In the genomic region with DNA sequence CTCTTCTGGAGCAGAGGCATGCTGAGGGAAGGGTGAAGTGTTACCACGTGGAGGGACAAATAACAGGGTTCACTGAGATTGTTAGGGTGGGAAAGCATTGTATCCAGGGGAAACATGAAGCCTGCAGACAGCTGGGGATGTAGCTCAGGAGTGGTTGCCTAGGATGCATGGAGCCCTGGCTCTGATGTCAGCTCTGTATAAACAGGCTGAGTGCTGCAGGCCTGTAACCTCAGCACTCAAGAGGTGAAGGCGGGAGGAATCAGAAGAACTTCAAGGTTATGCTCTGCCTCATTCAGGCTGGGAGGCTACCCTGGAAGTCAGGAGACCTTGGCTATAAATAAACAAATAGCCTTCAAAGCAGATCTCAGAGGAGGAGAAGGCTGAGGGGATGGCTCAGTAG, we compare ENCODE assay signal across 9 mouse cellular contexts. TPM values are rescaled to one million over a fixed set of nuclear protein-coding genes. Genes with fewer than 3 reads are reported as not detected.
DNase-seq lines count a peak whose midpoint lies in the region; ATAC-seq and TF ChIP-seq lines count a peak whose summit lies in the region.
"Had no signal": no experiment of that assay in that cellular context is flagged by ENCODE, and none has a peak within 500 bp of the region (broad histone marks: within the 10 kb centered on the region; RNA-seq: fewer than 3 reads in every experiment).

No protein-coding gene starts in this region.

- ATAC-seq in hindbrain, embryonic 13.5 days (ENCODE audit: low FRiP score) = no peak

- no peak overlapping the region for H3K9ac ChIP-seq in hindbrain, embryonic 13.5 days

- peaks cover 7% of the 10 kb centered on the region for H3K36me3 ChIP-seq in hindbrain, embryonic 13.5 days

- TF ChIP-seq CTCF in layer of hippocampus, adult 2 months (conservative IDR thresholded peaks at IDR 0.05) = no peak

- 30% methylated on average over 2 of the region's 2 CpGs for WGBS in hindbrain, embryonic 13.5 days

- no peak overlapping the region for H3K4me2 ChIP-seq in hindbrain, embryonic 13.5 days

- H3K9me3 ChIP-seq in hindbrain, embryonic 13.5 days = no peaks in the 10 kb centered on the region

- no peaks in the 10 kb centered on the region for H3K27me3 ChIP-seq in hindbrain, embryonic 13.5 days

- H3K27ac ChIP-seq in layer of hippocampus, adult 2 months = peak overlapping the region; percentile 50
- H3K27ac ChIP-seq in hindbrain, embryonic 13.5 days = 0 out of 2 replicates have a peak overlapping the region, but pooled peaks have one; percentile 23
- H3K27ac ChIP-seq: gastrocnemius, adult 2 months had no signal

- H3K4me3 ChIP-seq in layer of hippocampus, adult 2 months = no peak overlapping the region
- no peak overlapping the region for H3K4me3 ChIP-seq in hindbrain, embryonic 13.5 days
- H3K4me3 ChIP-seq: gastrocnemius, adult 2 months; myocyte had no signal

- H3K4me1 ChIP-seq in hindbrain, embryonic 13.5 days (replicated peaks) = no peaks in the 10 kb centered on the region

- DNase-seq in layer of hippocampus, adult 2 months (ENCODE audit: low spot score in 2 of 2) = no peak
- DNase-seq in layer of hippocampus, postnatal 25 days (ENCODE audit: extremely low spot score in 1 of 2, low spot score in 1 of 2) = no peak
- DNase-seq in MN1 (ENCODE audit: low spot score) (peak; percentile 25), liver (no peak)
- DNase-seq in adrenal gland, adult 8-10 months = peak; percentile 54
- DNase-seq in cerebellum, postnatal 36 days = no peak
- DNase-seq: gastrocnemius, adult 2 months had no signal

RNA-seq across cellular contexts. Expression of a gene that starts 20.1 kb away (rescaled TPM):
- total RNA-seq in layer of hippocampus, adult 2 months (2021) = 10 to 100 TPM; 36.3 to 43.2 TPM
- total RNA-seq in layer of hippocampus, postnatal 25 days (2021) = 10 to 100 TPM; 41.1 to 44.8 TPM
- 10 to 100 TPM; 31.1 to 42.2 (median 39.0) TPM for total RNA-seq in adrenal gland, adult 8-10 months (2022)
- 49.4 and 55.5 TPM in 2 replicates for polyA plus RNA-seq in hindbrain, embryonic 13.5 days (2015; fragmentation: Nextera tagmentation; extraction: Ambion mirVana)

RNA-seq across cellular contexts. Expression of a gene that starts 32.0 kb away (rescaled TPM):
- 1,000 to 10,000 TPM; 1,708 to 1,866 TPM for total RNA-seq in layer of hippocampus, adult 2 months (2021)
- total RNA-seq in layer of hippocampus, postnatal 25 days (2021) = 1,000 to 10,000 TPM; 1,687 to 1,997 TPM
- 1,000 to 10,000 TPM; 1,433 to 1,769 (median 1,540) TPM for total RNA-seq in adrenal gland, adult 8-10 months (2022)
- 4,618 and 4,725 TPM in 2 replicates for polyA plus RNA-seq in hindbrain, embryonic 13.5 days (2015; fragmentation: Nextera tagmentation; extraction: Ambion mirVana)

RNA-seq across cellular contexts. Expression of a gene that starts 55.3 kb away (rescaled TPM):
- total RNA-seq in layer of hippocampus, adult 2 months (2021) = 10 to 100 TPM; 12.8 to 14.0 TPM
- total RNA-seq in layer of hippocampus, postnatal 25 days (2021) = 10 to 100 TPM; 14.3 to 16.0 TPM
- total RNA-seq in adrenal gland, adult 8-10 months (2022) = 1 to 10 TPM; 3.6 to 7.2 (median 4.9) TPM
- 21.5 and 21.7 TPM in 2 replicates for polyA plus RNA-seq in hindbrain, embryonic 13.5 days (2015; fragmentation: Nextera tagmentation; extraction: Ambion mirVana)

Comparison
In these comparisons a context has a peak if more than half of its experiments do, and no peak if none do; other contexts are left out.
1. DNase-seq: peak in MN1 (single experiment) and adrenal gland, adult 8-10 months (single experiment); none in layer of hippocampus, adult 2 months (0 of 2), layer of hippocampus, postnatal 25 days (0 of 2), cerebellum, postnatal 36 days (0 of 2) and liver (single experiment).